Mouse (Mus musculus) midbrain, embryonic 14.5 days (tissue): ENCODE measurements at regions not wholly inside any gene's neighbourhood (a gene's known extent, or its start where the extent isn't known, plus 50 kb on each side); places are given as distances from the start of the nearest gene placed in this dataset.

Source experiments
- ATAC-seq: fragments of 200-750 bp; cut with Nextera tagmentation; 2 replicates; pipeline ENCODE4 v1.8.0; 2017; ENCODE audit warnings: moderate number of reproducible peaks, moderate library complexity; ENCODE audit not compliant: low FRiP score, low TSS enrichment
- DNase-seq: peaks from one replicate; pipeline ENCODE4 v3.0.0-alpha.2; 2015
- H3K27ac ChIP-seq: fragments of 300-500 bp; sonication (generic); replicated peaks from 2 replicates; pipeline ENCODE4 v1.5.1; 2014; ENCODE audit warnings: mild to moderate bottlenecking, low read depth, low read length, moderate library complexity
- H3K27me3 ChIP-seq: fragments of 300-500 bp; sonication (generic); 2 replicates; pipeline ENCODE4 v1.6.1; 2014; ENCODE audit warnings: low read length, control low read depth, mixed read lengths; ENCODE audit not compliant: control insufficient read depth, insufficient read depth
- H3K36me3 ChIP-seq: fragments of 300-500 bp; sonication (generic); 2 replicates; pipeline ENCODE4 v1.6.1; 2014; ENCODE audit warnings: low read length, control low read depth; ENCODE audit not compliant: control insufficient read depth, insufficient read depth
- H3K4me1 ChIP-seq: fragments of 300-500 bp; sonication (generic); 2 replicates; pipeline ENCODE4 v1.6.1; 2014; ENCODE audit warnings: mild to moderate bottlenecking, antibody characterized with exemption, low read length, control low read depth; ENCODE audit not compliant: control insufficient read depth, insufficient read depth
- H3K4me2 ChIP-seq: fragments of 300-500 bp; sonication (generic); 2 replicates; pipeline ENCODE4 v1.6.1; 2014; ENCODE audit warnings: mild to moderate bottlenecking, low read length, moderate library complexity
- H3K4me3 ChIP-seq: fragments of 300-500 bp; sonication (generic); replicated peaks from 2 replicates; pipeline ENCODE4 v1.5.1; 2014; ENCODE audit warnings: low read depth, low read length
- H3K9ac ChIP-seq: fragments of 300-500 bp; sonication (generic); replicated peaks from 2 replicates; pipeline ENCODE4 v1.6.1; 2014; ENCODE audit warnings: mild to moderate bottlenecking, low read length, moderate library complexity
- H3K9me3 ChIP-seq: fragments of 300-500 bp; sonication (generic); 2 replicates; pipeline ENCODE4 v1.6.1; 2016; ENCODE audit warnings: low read length, control low read depth, mixed read lengths; ENCODE audit not compliant: control insufficient read depth
- WGBS: fragments of 180-500 bp; shearing (Covaris S2); extraction: QIAGEN DNeasy Blood & Tissue Kit; methylation state at CpG from one replicate; pipeline ENCODE4 v1.1.7; 2014; 5-methylcytosine and 5-hydroxymethylcytosine counted together

- 79% methylated on average over 18 of the region's 18 CpGs for WGBS
- Histone ChIP-seq H3K9ac (no peak overlapping the region), H3K27me3 (no peaks in the 10 kb centered on the region), H3K27ac (no peak overlapping the region), H3K4me1 (no peaks in the 10 kb centered on the region), H3K9me3 (no peaks in the 10 kb centered on the region), H3K4me3 (no peak overlapping the region), H3K36me3 (no peaks in the 10 kb centered on the region), H3K4me2 (no peak overlapping the region)
- no peak for ATAC-seq
- DNase-seq, result no peak
Observed at GRCm38 (mm10) chr8:26851871-26852800, 125.0 kb upstream of the Zfp703 start.

DNA sequence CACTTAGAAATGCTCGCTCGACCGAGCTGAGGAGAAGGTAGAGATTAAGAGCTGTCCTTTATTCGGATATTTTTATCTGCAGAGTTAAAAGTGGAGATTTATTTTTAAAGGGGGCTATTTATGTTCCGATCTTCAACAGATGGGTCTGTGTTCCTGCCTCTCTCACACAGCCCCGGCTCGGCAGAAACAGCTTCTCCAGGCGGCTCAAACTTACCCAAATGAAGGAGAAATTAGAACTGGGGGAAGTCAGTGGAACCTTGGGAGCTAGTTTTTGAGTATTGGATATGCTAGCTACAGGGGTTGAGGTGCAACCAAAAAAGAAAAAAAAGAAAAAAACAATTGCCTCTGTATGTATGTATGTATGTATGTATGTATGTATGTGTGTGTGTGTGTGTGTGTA, 124.2 kb upstream of the Zfp703 start:
- Histone ChIP-seq H3K9me3 (no peaks in the 10 kb centered on the region), H3K9ac (no peak overlapping the region), H3K27me3 (no peaks in the 10 kb centered on the region), H3K27ac (no peak overlapping the region), H3K4me1 (no peaks in the 10 kb centered on the region), H3K36me3 (no peaks in the 10 kb centered on the region), H3K4me2 (no peak overlapping the region), H3K4me3 (no peak overlapping the region)
- 92% methylated on average over 8 of the region's 8 CpGs for WGBS
- ATAC-seq (no peak), DNase-seq (no peak)

- Histone ChIP-seq H3K27ac (no peak overlapping the region), H3K4me3 (no peak overlapping the region), H3K4me1 (no peaks in the 10 kb centered on the region), H3K4me2 (no peak overlapping the region), H3K27me3 (no peaks in the 10 kb centered on the region), H3K9me3 (no peaks in the 10 kb centered on the region), H3K9ac (no peak overlapping the region), H3K36me3 (no peaks in the 10 kb centered on the region)
- DNase-seq, result no peak
- ATAC-seq, result no peak
- WGBS, result 75% methylated on average over 12 of the region's 12 CpGs
Observed at GRCm38 (mm10) chr8:26854557-26855238, 122.4 kb upstream of the Zfp703 start.

DNA sequence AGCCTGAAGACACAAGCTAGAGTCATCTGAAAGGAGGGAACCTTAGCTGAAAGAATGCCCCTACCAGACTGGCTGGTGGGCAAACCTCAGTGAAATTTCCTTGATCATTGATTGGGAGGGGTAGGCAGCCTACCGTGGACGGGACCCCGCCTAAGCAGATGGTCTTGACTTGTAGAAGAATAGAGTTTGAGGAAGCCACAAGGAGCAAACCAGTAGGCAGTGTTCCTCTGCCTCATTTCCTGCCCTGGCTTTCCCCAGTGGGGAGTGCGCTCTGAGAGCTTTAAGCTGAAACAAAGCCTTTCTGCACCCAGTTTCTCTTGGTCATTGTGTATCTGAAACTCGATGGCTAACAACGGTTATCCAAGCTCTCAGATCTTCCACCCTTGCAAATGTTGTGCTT, 121.9 kb upstream of the Zfp703 start:
- Histone ChIP-seq H3K9ac (no peak overlapping the region), H3K4me3 (no peak overlapping the region), H3K4me2 (no peak overlapping the region), H3K27ac (no peak overlapping the region), H3K4me1 (no peaks in the 10 kb centered on the region), H3K36me3 (no peaks in the 10 kb centered on the region), H3K9me3 (no peaks in the 10 kb centered on the region), H3K27me3 (no peaks in the 10 kb centered on the region)
- no peak for ATAC-seq
- WGBS, result 81% methylated on average over 6 of the region's 6 CpGs
- no peak for DNase-seq

DNA sequence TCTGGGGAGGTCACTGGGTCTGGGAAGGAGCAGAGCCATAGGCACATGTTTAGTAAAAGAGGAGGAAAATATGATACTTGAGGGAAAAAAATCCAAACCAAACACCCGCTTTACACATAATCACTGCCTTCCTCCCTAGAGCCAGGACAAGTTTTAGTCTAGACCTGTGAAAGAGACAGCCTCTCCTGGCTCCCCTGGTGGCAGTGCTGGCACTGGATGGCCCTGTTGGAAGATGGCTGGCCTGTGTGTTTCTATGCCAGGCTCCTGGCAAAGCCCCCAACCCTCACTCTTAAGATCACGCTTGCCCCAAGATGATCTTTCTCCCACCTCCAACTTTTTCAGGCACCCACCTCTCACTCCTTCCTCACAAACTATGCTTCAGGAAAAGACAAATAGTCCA, 112.6 kb upstream of the Zfp703 start:
- Histone ChIP-seq H3K9me3 (no peaks in the 10 kb centered on the region), H3K36me3 (no peaks in the 10 kb centered on the region), H3K4me1 (no peaks in the 10 kb centered on the region), H3K27ac (no peak overlapping the region), H3K27me3 (no peaks in the 10 kb centered on the region), H3K4me3 (no peak overlapping the region), H3K9ac (no peak overlapping the region), H3K4me2 (no peak overlapping the region)
- DNase-seq (no peak), ATAC-seq (no peak)
- 96% methylated on average over 2 of the region's 2 CpGs for WGBS

DNA sequence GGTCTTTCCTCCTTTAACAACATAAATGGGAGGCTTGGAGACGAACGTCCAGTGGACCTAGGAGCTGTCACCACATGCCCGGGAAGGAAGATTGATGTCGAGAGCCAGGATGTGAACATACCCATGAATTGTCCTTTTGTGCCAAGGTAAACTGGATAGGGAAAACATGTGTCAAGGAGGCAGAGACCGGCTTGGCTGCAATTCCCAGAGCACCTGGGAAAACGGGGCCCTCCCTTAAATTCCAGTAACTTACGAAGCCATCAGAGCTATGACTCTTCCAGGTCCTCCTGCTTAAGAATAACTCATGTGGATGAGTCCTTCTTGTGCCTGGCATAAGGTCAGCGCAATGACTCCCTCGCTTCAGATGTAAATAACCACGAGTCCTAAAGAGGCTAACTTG, 112.2 kb upstream of the Zfp703 start:
- no peak for ATAC-seq
- 91% methylated on average over 10 of the region's 10 CpGs for WGBS

DNA sequence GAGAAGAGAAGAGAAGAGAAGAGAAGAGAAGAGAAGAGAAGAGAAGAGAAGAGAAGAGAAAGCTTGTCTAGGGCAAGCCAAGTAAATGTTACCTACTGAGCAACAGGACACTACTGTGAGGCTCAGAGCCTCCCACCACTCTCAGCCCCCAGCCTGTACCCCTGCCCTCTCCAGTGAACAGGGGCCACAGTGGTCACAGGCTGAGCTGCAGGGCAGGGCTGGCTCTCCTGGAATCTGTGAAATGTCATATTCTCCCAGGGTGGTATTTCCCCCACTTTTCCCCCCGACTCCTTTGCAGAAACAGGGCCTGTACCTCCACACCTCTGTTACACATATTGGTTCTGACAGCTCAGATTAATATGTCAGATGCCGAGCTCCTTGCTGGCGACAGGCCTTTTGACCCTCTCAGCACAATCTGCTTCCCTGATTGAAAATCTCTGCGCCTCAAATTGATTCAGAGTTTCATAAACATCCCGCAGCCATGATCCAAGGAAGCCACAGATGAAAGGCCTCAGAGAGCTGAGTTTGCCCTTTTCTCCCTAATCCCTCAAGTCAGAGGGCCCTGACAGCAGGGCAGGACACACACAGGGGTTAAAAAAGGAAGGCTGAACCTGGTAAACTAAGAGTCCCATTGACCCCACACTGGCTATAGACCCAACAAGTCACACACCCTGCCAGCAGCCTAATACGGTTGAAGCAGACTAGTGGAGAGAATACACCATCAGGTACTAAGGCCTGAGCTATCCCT, 108.8 kb upstream of the Zfp703 start:
- no peak for ATAC-seq
- WGBS, result 42% methylated on average over 6 of the region's 6 CpGs

More for the DNA sequence above, 112.2 kb upstream of the Zfp703 start:
- Histone ChIP-seq H3K4me2 (no peak overlapping the region), H3K9me3 (no peaks in the 10 kb centered on the region), H3K27ac (no peak overlapping the region), H3K4me3 (no peak overlapping the region), H3K9ac (no peak overlapping the region), H3K4me1 (no peaks in the 10 kb centered on the region), H3K27me3 (no peaks in the 10 kb centered on the region), H3K36me3 (no peaks in the 10 kb centered on the region)
- no peak for DNase-seq

GRCm38 (mm10) chr8:26868849-26869110, 108.3 kb upstream of the Zfp703 start:
- H3K27ac ChIP-seq, result no peak overlapping the region
- WGBS, result 83% methylated on average over 2 of the region's 2 CpGs
- ATAC-seq, result no peak

More for the DNA sequence above, 108.8 kb upstream of the Zfp703 start:
- Histone ChIP-seq H3K4me2 (no peak overlapping the region), H3K9me3 (no peaks in the 10 kb centered on the region), H3K27ac (no peak overlapping the region), H3K36me3 (no peaks in the 10 kb centered on the region), H3K4me3 (no peak overlapping the region), H3K4me1 (no peaks in the 10 kb centered on the region), H3K9ac (no peak overlapping the region), H3K27me3 (no peaks in the 10 kb centered on the region)
- no peak for DNase-seq

More at GRCm38 (mm10) chr8:26868849-26869110, 108.3 kb upstream of the Zfp703 start:
- Histone ChIP-seq H3K27me3 (no peaks in the 10 kb centered on the region), H3K9me3 (no peaks in the 10 kb centered on the region), H3K4me1 (no peaks in the 10 kb centered on the region), H3K9ac (no peak overlapping the region), H3K36me3 (no peaks in the 10 kb centered on the region), H3K4me2 (no peak overlapping the region), H3K4me3 (no peak overlapping the region)
- DNase-seq, result no peak
